9 mouse cellular contexts compared by ENCODE assay signal in the genomic region with DNA sequence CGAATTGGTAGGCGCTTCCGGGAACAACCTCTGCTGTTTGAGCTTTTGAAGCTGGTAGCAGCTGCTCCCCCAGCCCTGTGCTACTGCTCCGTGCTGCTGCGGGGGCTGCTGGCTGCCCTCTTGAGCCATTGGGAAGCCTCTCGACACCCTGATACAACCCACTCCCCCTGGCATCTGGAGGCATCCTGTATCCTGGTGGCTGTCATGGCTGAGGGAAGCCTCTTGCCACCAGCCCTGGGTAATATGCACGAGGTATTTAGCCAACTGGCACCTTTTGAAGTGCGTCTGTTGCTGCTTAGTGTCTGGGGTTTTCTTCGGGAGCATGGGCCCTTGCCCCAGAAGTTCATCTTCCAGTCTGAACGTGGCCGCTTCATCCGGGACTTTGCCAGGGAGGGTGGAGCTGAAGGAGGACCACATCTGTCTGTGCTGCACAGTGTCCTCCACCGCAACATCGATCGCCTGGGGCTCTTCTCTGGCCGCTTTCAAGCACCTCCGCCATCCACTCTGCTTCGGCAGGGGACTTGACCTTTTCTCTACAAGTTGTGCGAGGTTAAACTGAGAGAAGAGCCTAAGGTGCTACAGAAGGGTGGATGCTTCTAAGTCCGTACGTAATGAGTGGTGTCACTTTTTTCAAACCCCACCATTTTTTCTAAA. TPM values are rescaled to one million over a fixed set of nuclear protein-coding genes. Genes with fewer than 3 reads are reported as not detected.
A peak's percentile ranks its signal among the peaks of the same experiment; 100 is the strongest.
DNase-seq lines count a peak whose midpoint lies in the region; ATAC-seq and TF ChIP-seq lines count a peak whose summit lies in the region.
"Not testable (repeated sequence)": the region's sequence is repeated elsewhere in the genome, so short reads cannot be mapped to it uniquely, and the experiment has no call there.
"Had no signal": no experiment of that assay in that cellular context is flagged by ENCODE, and none has a peak within 500 bp of the region (broad histone marks: within the 10 kb centered on the region; RNA-seq: fewer than 3 reads in every experiment).

No protein-coding gene starts in this region.

- peak overlapping the region; percentile 89 for H3K4me2 ChIP-seq in forebrain, embryonic 11.5 days (ENCODE audit: low read depth, low read length, severe bottlenecking)
- H3K4me2 ChIP-seq in heart, postnatal 0 days (ENCODE audit: low read depth, low read length) = peak overlapping the region; percentile 82
- peak overlapping the region; percentile 59 for H3K4me2 ChIP-seq in kidney, embryonic 16.5 days (replicated peaks; ENCODE audit: low read depth, low read length)
- peak overlapping the region; percentile 81 for H3K4me2 ChIP-seq in liver, embryonic 15.5 days
- peak overlapping the region; percentile 79 for H3K4me2 ChIP-seq in midbrain, postnatal 0 days (ENCODE audit: low read depth, low read length, poor library complexity, severe bottlenecking)
- H3K4me2 ChIP-seq in stomach, embryonic 16.5 days (ENCODE audit: low read depth, low read length) = peak overlapping the region; percentile 62

- WGBS in forebrain, embryonic 11.5 days = 29% methylated on average over 21 of the region's 21 CpGs
- WGBS in heart, postnatal 0 days = 24% methylated on average over 21 of the region's 21 CpGs
- WGBS in kidney, embryonic 16.5 days = 19% methylated on average over 21 of the region's 21 CpGs
- WGBS in liver, embryonic 15.5 days (ENCODE audit: insufficient replicate concordance) = 40% methylated on average over 21 of the region's 21 CpGs
- 20% methylated on average over 21 of the region's 21 CpGs for WGBS in midbrain, postnatal 0 days
- WGBS in stomach, embryonic 16.5 days = 19% methylated on average over 21 of the region's 21 CpGs

- not testable (repeated sequence) for H3K36me3 ChIP-seq in forebrain, embryonic 11.5 days (ENCODE audit: control insufficient read depth, insufficient read depth, low read length); midbrain, postnatal 0 days (ENCODE audit: insufficient read depth, low read length); stomach, embryonic 16.5 days (ENCODE audit: control insufficient read depth, insufficient read depth, low read length)
- peaks cover 15% of the 10 kb centered on the region for H3K36me3 ChIP-seq in heart, postnatal 0 days (replicated peaks; ENCODE audit: control insufficient read depth, insufficient read depth, low read length)
- peaks cover 14% of the 10 kb centered on the region for H3K36me3 ChIP-seq in kidney, embryonic 16.5 days (ENCODE audit: insufficient read depth, low read length)
- H3K36me3 ChIP-seq in liver, embryonic 15.5 days (replicated peaks) = peaks cover 43% of the 10 kb centered on the region

- H3K4me1 ChIP-seq in forebrain, embryonic 11.5 days (replicated peaks; ENCODE audit: control insufficient read depth, insufficient read depth, low read length) = peaks cover 11% of the 10 kb centered on the region
- H3K4me1 ChIP-seq in heart, postnatal 0 days (ENCODE audit: control insufficient read depth, insufficient read depth) = peaks cover 16% of the 10 kb centered on the region
- H3K4me1 ChIP-seq in kidney, embryonic 16.5 days (ENCODE audit: insufficient read depth, low read length) = peaks cover 26% of the 10 kb centered on the region
- H3K4me1 ChIP-seq in liver, embryonic 15.5 days (replicated peaks) = peaks cover 70% of the 10 kb centered on the region
- not testable (repeated sequence) for H3K4me1 ChIP-seq in midbrain, postnatal 0 days (ENCODE audit: insufficient read depth, low read length)
- H3K4me1 ChIP-seq in stomach, embryonic 16.5 days (ENCODE audit: control insufficient read depth, insufficient read depth, low read length) = peaks cover 20% of the 10 kb centered on the region

- TF ChIP-seq CTCF in heart, postnatal 0 days (IDR thresholded peaks at IDR 0.05; ENCODE audit: low read depth); midbrain, postnatal 0 days (IDR thresholded peaks at IDR 0.05): not testable (repeated sequence)

- DNase-seq in ES-CJ7 (ENCODE audit: low read depth, low spot score) = peak; percentile 54
- DNase-seq in cerebellum, adult 11-12 months = peak; percentile 68
- DNase-seq in forebrain, embryonic 11.5 days (ENCODE audit: low spot score) = peak; percentile 66
- DNase-seq in heart, postnatal 0 days (ENCODE audit: low spot score) = not testable (repeated sequence)
- peak; percentile 33 for DNase-seq in midbrain, postnatal 0 days (ENCODE audit: low spot score)

- H3K9me3 ChIP-seq in forebrain, embryonic 11.5 days (ENCODE audit: control insufficient read depth, low read length); heart, postnatal 0 days (replicated peaks; ENCODE audit: control insufficient read depth, low read length); kidney, embryonic 16.5 days (ENCODE audit: low read length); liver, embryonic 15.5 days (replicated peaks); midbrain, postnatal 0 days (ENCODE audit: low read length); stomach, embryonic 16.5 days (replicated peaks; ENCODE audit: control insufficient read depth, low read length): not testable (repeated sequence)

- H3K4me3 ChIP-seq in forebrain, embryonic 11.5 days (ENCODE audit: low read depth, low read length) = peak overlapping the region; percentile 97
- H3K4me3 ChIP-seq in heart, postnatal 0 days (ENCODE audit: low read depth, low read length) = peak overlapping the region; percentile 89
- peak overlapping the region; percentile 66 for H3K4me3 ChIP-seq in kidney, embryonic 16.5 days (ENCODE audit: low read length)
- peak overlapping the region; percentile 86 for H3K4me3 ChIP-seq in liver, embryonic 15.5 days (replicated peaks)
- peak overlapping the region; percentile 85 for H3K4me3 ChIP-seq in midbrain, postnatal 0 days (ENCODE audit: low read depth, low read length)
- H3K4me3 ChIP-seq in stomach, embryonic 16.5 days (replicated peaks; ENCODE audit: low read length) = peak overlapping the region; percentile 77

- peak overlapping the region; percentile 79 for H3K9ac ChIP-seq in forebrain, embryonic 11.5 days (ENCODE audit: low read length)
- H3K9ac ChIP-seq in heart, postnatal 0 days (replicated peaks; ENCODE audit: low read depth, low read length) = peak overlapping the region; percentile 52
- H3K9ac ChIP-seq in kidney, embryonic 16.5 days (replicated peaks; ENCODE audit: low read length) = peak overlapping the region; percentile 84
- peak overlapping the region; percentile 91 for H3K9ac ChIP-seq in liver, embryonic 15.5 days
- H3K9ac ChIP-seq in midbrain, postnatal 0 days (replicated peaks; ENCODE audit: low read length, poor library complexity, severe bottlenecking) = 0 out of 2 replicates have a peak overlapping the region, but pooled peaks have one; percentile 24
- peak overlapping the region; percentile 70 for H3K9ac ChIP-seq in stomach, embryonic 16.5 days (ENCODE audit: low read length)

- not testable (repeated sequence) for TF ChIP-seq EP300 in heart, postnatal 0 days (IDR thresholded peaks at IDR 0.05; ENCODE audit: low read depth)

- H3K27ac ChIP-seq in forebrain, embryonic 11.5 days (ENCODE audit: low read depth, low read length) = peak overlapping the region; percentile 37; the same call in 1 of the 2 replicates
- H3K27ac ChIP-seq in heart, postnatal 0 days (ENCODE audit: low read depth) = peak overlapping the region; percentile 87
- peak overlapping the region; percentile 85 for H3K27ac ChIP-seq in kidney, embryonic 16.5 days (ENCODE audit: low read length)
- peak overlapping the region; percentile 90 for H3K27ac ChIP-seq in liver, embryonic 15.5 days (replicated peaks)
- H3K27ac ChIP-seq in midbrain, postnatal 0 days (ENCODE audit: low read depth, low read length) = 0 out of 2 replicates have a peak overlapping the region, but pooled peaks have one; percentile 43
- H3K27ac ChIP-seq in stomach, embryonic 16.5 days (ENCODE audit: low read length) = peak overlapping the region; percentile 94

- ATAC-seq in forebrain, embryonic 11.5 days (replicated peaks; ENCODE audit: low FRiP score) = peak; percentile 55
- ATAC-seq in heart, postnatal 0 days (ENCODE audit: insufficient read depth, low read depth) = peak; percentile 33
- peak; percentile 54 for ATAC-seq in kidney, embryonic 16.5 days (ENCODE audit: low FRiP score, low TSS enrichment)
- ATAC-seq in liver, embryonic 15.5 days (ENCODE audit: insufficient read depth) = peak; percentile 33
- ATAC-seq in midbrain, postnatal 0 days (ENCODE audit: low FRiP score) = peak; percentile 55
- peak; percentile 40; the same call in 1 of the 2 replicates for ATAC-seq in stomach, embryonic 16.5 days (ENCODE audit: insufficient read depth, low FRiP score)

- H3K27me3 ChIP-seq in forebrain, embryonic 11.5 days (ENCODE audit: control insufficient read depth, insufficient read depth, low read length); heart, postnatal 0 days (ENCODE audit: control insufficient read depth, insufficient read depth, low read length); kidney, embryonic 16.5 days (ENCODE audit: insufficient read depth, low read length); liver, embryonic 15.5 days; midbrain, postnatal 0 days (ENCODE audit: insufficient read depth, low read length); stomach, embryonic 16.5 days (ENCODE audit: control insufficient read depth, insufficient read depth, low read length): not testable (repeated sequence)

RNA-seq across cellular contexts. Expression of gene Ganab, which starts 0.5 kb away (rescaled TPM):
- 119 and 120 TPM in 2 replicates for polyA plus RNA-seq in forebrain, embryonic 11.5 days (2014; fragmentation: Nextera tagmentation; extraction: Ambion mirVana)
- total RNA-seq in heart, postnatal 0 days (2014; rRNA removed; ENCODE audit: low replicate concordance) = 56.3 and 65.5 TPM in 2 replicates
- polyA plus RNA-seq in heart, postnatal 0 days (2015; fragmentation: Nextera tagmentation; extraction: Ambion mirVana) = 25.6 and 26.4 TPM in 2 replicates
- 146 and 151 TPM in 2 replicates for polyA plus RNA-seq in kidney, embryonic 16.5 days (2015; fragmentation: Nextera tagmentation; extraction: Ambion mirVana)
- polyA plus RNA-seq in liver, embryonic 15.5 days (2015; fragmentation: Nextera tagmentation; extraction: Ambion mirVana) = 44.8 and 49.6 TPM in 2 replicates
- 86.9 and 88.5 TPM in 2 replicates for total RNA-seq in midbrain, postnatal 0 days (2014; rRNA removed)
- 49.4 and 49.8 TPM in 2 replicates for polyA plus RNA-seq in midbrain, postnatal 0 days (2015; fragmentation: Nextera tagmentation; extraction: Ambion mirVana)
- 105 and 108 TPM in 2 replicates for polyA plus RNA-seq in stomach, embryonic 16.5 days (2015; fragmentation: Nextera tagmentation; extraction: Ambion mirVana)

RNA-seq across cellular contexts. Expression of gene Ints5, which starts 4.5 kb away (rescaled TPM):
- 47.7 and 50.9 TPM in 2 replicates for polyA plus RNA-seq in forebrain, embryonic 11.5 days (2014; fragmentation: Nextera tagmentation; extraction: Ambion mirVana)
- 25.6 and 32.0 TPM in 2 replicates for total RNA-seq in heart, postnatal 0 days (2014; rRNA removed; ENCODE audit: low replicate concordance)
- polyA plus RNA-seq in heart, postnatal 0 days (2015; fragmentation: Nextera tagmentation; extraction: Ambion mirVana) = 12.8 and 14.2 TPM in 2 replicates
- polyA plus RNA-seq in kidney, embryonic 16.5 days (2015; fragmentation: Nextera tagmentation; extraction: Ambion mirVana) = 49.5 and 53.1 TPM in 2 replicates
- 21.6 and 26.2 TPM in 2 replicates for polyA plus RNA-seq in liver, embryonic 15.5 days (2015; fragmentation: Nextera tagmentation; extraction: Ambion mirVana)
- 30.3 and 37.8 TPM in 2 replicates for total RNA-seq in midbrain, postnatal 0 days (2014; rRNA removed)
- 20.2 and 21.8 TPM in 2 replicates for polyA plus RNA-seq in midbrain, postnatal 0 days (2015; fragmentation: Nextera tagmentation; extraction: Ambion mirVana)
- polyA plus RNA-seq in stomach, embryonic 16.5 days (2015; fragmentation: Nextera tagmentation; extraction: Ambion mirVana) = 35.4 and 39.7 TPM in 2 replicates

RNA-seq across cellular contexts. Expression of gene Gm49416, which starts 8.6 kb away (rescaled TPM):
- not detected in 2 replicates for polyA plus RNA-seq in forebrain, embryonic 11.5 days (2014; fragmentation: Nextera tagmentation; extraction: Ambion mirVana)
- not detected in 2 replicates for total RNA-seq in heart, postnatal 0 days (2014; rRNA removed; ENCODE audit: low replicate concordance)
- polyA plus RNA-seq in heart, postnatal 0 days (2015; fragmentation: Nextera tagmentation; extraction: Ambion mirVana) = not detected in 2 replicates
- polyA plus RNA-seq in kidney, embryonic 16.5 days (2015; fragmentation: Nextera tagmentation; extraction: Ambion mirVana) = 1.2 TPM in 1 of 2 replicates, not detected in the other
- polyA plus RNA-seq in liver, embryonic 15.5 days (2015; fragmentation: Nextera tagmentation; extraction: Ambion mirVana) = 0.29 TPM in 1 of 2 replicates, not detected in the other
- 3.8 TPM in 1 of 2 replicates, not detected in the other for total RNA-seq in midbrain, postnatal 0 days (2014; rRNA removed)
- polyA plus RNA-seq in midbrain, postnatal 0 days (2015; fragmentation: Nextera tagmentation; extraction: Ambion mirVana) = not detected in 2 replicates
- 0.18 TPM in 1 of 2 replicates, not detected in the other for polyA plus RNA-seq in stomach, embryonic 16.5 days (2015; fragmentation: Nextera tagmentation; extraction: Ambion mirVana)

RNA-seq across cellular contexts. Expression of gene 1810009A15Rik, which starts 8.7 kb away (rescaled TPM):
- polyA plus RNA-seq in forebrain, embryonic 11.5 days (2014; fragmentation: Nextera tagmentation; extraction: Ambion mirVana) = 124 and 131 TPM in 2 replicates
- total RNA-seq in heart, postnatal 0 days (2014; rRNA removed; ENCODE audit: low replicate concordance) = 28.4 and 31.4 TPM in 2 replicates
- 37.3 and 40.5 TPM in 2 replicates for polyA plus RNA-seq in heart, postnatal 0 days (2015; fragmentation: Nextera tagmentation; extraction: Ambion mirVana)
- polyA plus RNA-seq in kidney, embryonic 16.5 days (2015; fragmentation: Nextera tagmentation; extraction: Ambion mirVana) = 93.0 and 94.3 TPM in 2 replicates
- polyA plus RNA-seq in liver, embryonic 15.5 days (2015; fragmentation: Nextera tagmentation; extraction: Ambion mirVana) = 46.8 and 49.0 TPM in 2 replicates
- total RNA-seq in midbrain, postnatal 0 days (2014; rRNA removed) = 17.8 and 23.7 TPM in 2 replicates
- 29.2 and 32.9 TPM in 2 replicates for polyA plus RNA-seq in midbrain, postnatal 0 days (2015; fragmentation: Nextera tagmentation; extraction: Ambion mirVana)
- 74.3 and 75.6 TPM in 2 replicates for polyA plus RNA-seq in stomach, embryonic 16.5 days (2015; fragmentation: Nextera tagmentation; extraction: Ambion mirVana)

RNA-seq across cellular contexts. Expression of gene Gm49403, which starts 13.6 kb away (rescaled TPM):
- polyA plus RNA-seq in forebrain, embryonic 11.5 days (2014; fragmentation: Nextera tagmentation; extraction: Ambion mirVana) = not detected in 2 replicates
- total RNA-seq in heart, postnatal 0 days (2014; rRNA removed; ENCODE audit: low replicate concordance) = not detected in 2 replicates
- polyA plus RNA-seq in heart, postnatal 0 days (2015; fragmentation: Nextera tagmentation; extraction: Ambion mirVana) = not detected in 2 replicates
- polyA plus RNA-seq in kidney, embryonic 16.5 days (2015; fragmentation: Nextera tagmentation; extraction: Ambion mirVana) = not detected in 2 replicates
- polyA plus RNA-seq in liver, embryonic 15.5 days (2015; fragmentation: Nextera tagmentation; extraction: Ambion mirVana) = not detected in 2 replicates
- total RNA-seq in midbrain, postnatal 0 days (2014; rRNA removed) = not detected in 2 replicates
- not detected in 2 replicates for polyA plus RNA-seq in midbrain, postnatal 0 days (2015; fragmentation: Nextera tagmentation; extraction: Ambion mirVana)
- not detected in 2 replicates for polyA plus RNA-seq in stomach, embryonic 16.5 days (2015; fragmentation: Nextera tagmentation; extraction: Ambion mirVana)
- total RNA-seq: left cerebral cortex, postnatal 10 days had no signal

Comparison
In these comparisons a context has a peak if more than half of its experiments do, and no peak if none do; other contexts are left out.
1. H3K27ac ChIP-seq: peak in every context shown above with its lines; median percentile 94 in stomach, embryonic 16.5 days; 90 in liver, embryonic 15.5 days; 87 in heart, postnatal 0 days; 85 in kidney, embryonic 16.5 days; 43 in midbrain, postnatal 0 days; 37 in forebrain, embryonic 11.5 days.
2. H3K9ac ChIP-seq: peak in every context shown above with its lines; median percentile 91 in liver, embryonic 15.5 days; 84 in kidney, embryonic 16.5 days; 79 in forebrain, embryonic 11.5 days; 70 in stomach, embryonic 16.5 days; 52 in heart, postnatal 0 days; 24 in midbrain, postnatal 0 days.